Mouse (Mus musculus): ENCODE results near the gene Tbce. TPM values are rescaled to one million over a fixed set of nuclear protein-coding genes. Genes with fewer than 3 reads are reported as not detected.

The Tbce gene
- polyA plus RNA-seq, 2 experiments = 54.7 to 116 TPM

- H3K4me3 ChIP-seq (replicated peaks; ENCODE audit: low read length) = no peak overlapping the region
- no peak for DNase-seq (ENCODE audit: low spot score)
- H3K27ac ChIP-seq (replicated peaks; ENCODE audit: low read depth, low read length) = no peak overlapping the region
- H3K9me3 ChIP-seq (ENCODE audit: control insufficient read depth, low read length) = no peaks in the 10 kb centered on the region
- no peaks in the 10 kb centered on the region for H3K27me3 ChIP-seq (ENCODE audit: control insufficient read depth, insufficient read depth, low read length)
- H3K36me3 ChIP-seq (ENCODE audit: control insufficient read depth, insufficient read depth, low read length) = peaks cover 7% of the 10 kb centered on the region; the same call in 1 of the 2 replicates
- H3K4me2 ChIP-seq (replicated peaks; ENCODE audit: low read depth, low read length, severe bottlenecking) = no peak overlapping the region
- ATAC-seq (ENCODE audit: low FRiP score, low read depth) = no peak
- peaks cover 10% of the 10 kb centered on the region for H3K4me1 ChIP-seq (ENCODE audit: control insufficient read depth, insufficient read depth, low read length)
- no peak for TF ChIP-seq POLR2A (IDR thresholded peaks at IDR 0.05; ENCODE audit: borderline replicate concordance, extremely low read depth, insufficient read depth, insufficient read length)
- H3K9ac ChIP-seq (ENCODE audit: low read depth, low read length, severe bottlenecking) = no peak overlapping the region
Observed at GRCm38 (mm10) chr13:14068035-14068434, 28.6 kb upstream of the Tbce start.

DNA sequence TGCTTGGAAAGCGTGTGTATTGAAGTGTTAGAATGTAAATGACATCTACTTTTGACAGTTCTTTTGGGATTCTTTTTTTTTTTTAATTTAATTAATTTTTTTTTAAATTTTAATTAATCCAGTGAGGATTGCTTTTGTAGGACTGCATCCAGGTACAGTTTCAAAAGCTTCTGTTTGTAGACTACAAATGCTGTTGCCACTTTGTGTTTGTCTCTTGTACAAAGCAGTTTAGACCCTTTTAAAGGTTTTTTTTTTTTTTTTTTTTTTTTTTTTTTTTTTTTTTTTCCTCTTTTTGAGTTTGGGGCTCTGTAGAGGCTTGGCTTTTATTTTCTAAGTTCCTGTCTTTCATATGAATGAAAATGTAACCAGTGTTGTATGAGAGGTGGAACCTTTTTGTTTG, 26.3 kb upstream of the Tbce start:
- ATAC-seq (ENCODE audit: low FRiP score, low read depth) = no peak
- peaks cover 7% of the 10 kb centered on the region; the same call in 1 of the 2 replicates for H3K36me3 ChIP-seq (ENCODE audit: control insufficient read depth, insufficient read depth, low read length)
- H3K27ac ChIP-seq (replicated peaks; ENCODE audit: low read depth, low read length) = no peak overlapping the region
- no peak for DNase-seq (ENCODE audit: low spot score)
- no peak overlapping the region for H3K4me2 ChIP-seq (replicated peaks; ENCODE audit: low read depth, low read length, severe bottlenecking)
- H3K4me3 ChIP-seq (replicated peaks; ENCODE audit: low read length) = no peak overlapping the region
- peaks cover 15% of the 10 kb centered on the region for H3K4me1 ChIP-seq (ENCODE audit: control insufficient read depth, insufficient read depth, low read length)
- H3K9ac ChIP-seq (ENCODE audit: low read depth, low read length, severe bottlenecking) = no peak overlapping the region
- no peak for TF ChIP-seq POLR2A (IDR thresholded peaks at IDR 0.05; ENCODE audit: borderline replicate concordance, extremely low read depth, insufficient read depth, insufficient read length)
- no peaks in the 10 kb centered on the region for H3K9me3 ChIP-seq (ENCODE audit: control insufficient read depth, low read length)
- 84% methylated on average over 1 of the region's 1 CpGs for WGBS
- no peaks in the 10 kb centered on the region for H3K27me3 ChIP-seq (ENCODE audit: control insufficient read depth, insufficient read depth, low read length)

GRCm38 (mm10) chr13:14065028-14065380, 25.6 kb upstream of the Tbce start:
- H3K4me2 ChIP-seq (replicated peaks; ENCODE audit: low read depth, low read length, severe bottlenecking) = peak overlapping the region; percentile 65
- no peaks in the 10 kb centered on the region for H3K27me3 ChIP-seq (ENCODE audit: control insufficient read depth, insufficient read depth, low read length)
- peak overlapping the region; percentile 98 for H3K9ac ChIP-seq (ENCODE audit: low read depth, low read length, severe bottlenecking)
- DNase-seq (ENCODE audit: low spot score) (no peak), ATAC-seq (ENCODE audit: low FRiP score, low read depth) (no peak)
- H3K9me3 ChIP-seq (ENCODE audit: control insufficient read depth, low read length) = no peaks in the 10 kb centered on the region
- peak overlapping the region; percentile 99 for H3K4me3 ChIP-seq (replicated peaks; ENCODE audit: low read length)
- TF ChIP-seq POLR2A (IDR thresholded peaks at IDR 0.05; ENCODE audit: borderline replicate concordance, extremely low read depth, insufficient read depth, insufficient read length) = no peak
- H3K4me1 ChIP-seq (ENCODE audit: control insufficient read depth, insufficient read depth, low read length) = peaks cover 15% of the 10 kb centered on the region
- H3K27ac ChIP-seq (replicated peaks; ENCODE audit: low read depth, low read length) = 0 out of 2 replicates have a peak overlapping the region, but pooled peaks have one; percentile 98
- 7% methylated on average over 9 of the region's 9 CpGs for WGBS
- peaks cover 7% of the 10 kb centered on the region; the same call in 1 of the 2 replicates for H3K36me3 ChIP-seq (ENCODE audit: control insufficient read depth, insufficient read depth, low read length)

GRCm38 (mm10) chr13:14064341-14065027, 25.0 kb upstream of the Tbce start:
- Histone ChIP-seq H3K9me3 (ENCODE audit: control insufficient read depth, low read length) (no peaks in the 10 kb centered on the region), H3K36me3 (ENCODE audit: control insufficient read depth, insufficient read depth, low read length) (peaks cover 7% of the 10 kb centered on the region; the same call in 1 of the 2 replicates), H3K4me2 (replicated peaks; ENCODE audit: low read depth, low read length, severe bottlenecking) (peak overlapping the region; percentile 65), H3K4me1 (ENCODE audit: control insufficient read depth, insufficient read depth, low read length) (peaks cover 15% of the 10 kb centered on the region), H3K27ac (replicated peaks; ENCODE audit: low read depth, low read length) (peak overlapping the region; percentile 98), H3K27me3 (ENCODE audit: control insufficient read depth, insufficient read depth, low read length) (no peaks in the 10 kb centered on the region), H3K4me3 (replicated peaks; ENCODE audit: low read length) (peak overlapping the region; percentile 99), H3K9ac (ENCODE audit: low read depth, low read length, severe bottlenecking) (peak overlapping the region; percentile 98)
- no peak for DNase-seq (ENCODE audit: low spot score)
- 0% methylated on average over 45 of the region's 65 CpGs for WGBS
- ATAC-seq (ENCODE audit: low FRiP score, low read depth) = no peak
- TF ChIP-seq POLR2A (IDR thresholded peaks at IDR 0.05; ENCODE audit: borderline replicate concordance, extremely low read depth, insufficient read depth, insufficient read length) = no peak

DNA sequence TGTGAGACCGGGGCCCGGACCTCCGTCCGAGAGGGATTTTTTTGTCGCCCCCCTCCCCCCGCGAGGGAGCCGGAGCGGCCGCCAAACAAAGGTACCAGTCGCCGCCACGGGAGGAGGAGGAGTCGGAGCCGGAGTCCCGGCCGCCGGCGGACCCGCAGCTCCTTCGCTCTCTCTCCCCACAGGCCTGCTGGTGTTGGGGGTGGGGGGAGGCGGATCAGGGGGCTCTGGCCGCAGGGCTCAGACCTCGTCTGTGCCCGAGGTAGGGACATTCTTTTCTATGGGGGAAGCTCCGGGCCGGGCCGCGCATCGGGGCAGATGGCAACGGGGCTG, 24.5 kb upstream of the Tbce start:
- no peaks in the 10 kb centered on the region for H3K9me3 ChIP-seq (ENCODE audit: control insufficient read depth, low read length)
- H3K4me3 ChIP-seq (replicated peaks; ENCODE audit: low read length) = peak overlapping the region; percentile 99
- H3K4me2 ChIP-seq (replicated peaks; ENCODE audit: low read depth, low read length, severe bottlenecking) = peak overlapping the region; percentile 65
- ATAC-seq (ENCODE audit: low FRiP score, low read depth) = peak; percentile 41
- no peak for DNase-seq (ENCODE audit: low spot score)
- H3K27ac ChIP-seq (replicated peaks; ENCODE audit: low read depth, low read length) = peak overlapping the region; percentile 98
- peak overlapping the region; percentile 98 for H3K9ac ChIP-seq (ENCODE audit: low read depth, low read length, severe bottlenecking)
- H3K36me3 ChIP-seq (ENCODE audit: control insufficient read depth, insufficient read depth, low read length) = peaks cover 8% of the 10 kb centered on the region; the same call in 1 of the 2 replicates
- TF ChIP-seq POLR2A (IDR thresholded peaks at IDR 0.05; ENCODE audit: borderline replicate concordance, extremely low read depth, insufficient read depth, insufficient read length) = no peak
- 0% methylated on average over 20 of the region's 31 CpGs for WGBS
- H3K4me1 ChIP-seq (ENCODE audit: control insufficient read depth, insufficient read depth, low read length) = peaks cover 15% of the 10 kb centered on the region
- no peaks in the 10 kb centered on the region for H3K27me3 ChIP-seq (ENCODE audit: control insufficient read depth, insufficient read depth, low read length)
